Mouse (Mus musculus) left cerebral cortex, adult 8-10 months (tissue): Measurements from ENCODE around the gene Gm18336. TPM values are rescaled to one million over a fixed set of nuclear protein-coding genes. Genes with fewer than 3 reads are reported as not detected.
"Not testable (repeated sequence)": the region's sequence is repeated elsewhere in the genome, so short reads cannot be mapped to it uniquely, and the experiment has no call there.

ENCODE experiments used
- DNase-seq, 2 experiments: peaks; one replicate each; pipeline ENCODE4 v3.0.0; 2022; ENCODE audit warnings: low spot score in 2 of 2
- total RNA-seq, 4 experiments: library from RNA; stranded (reverse); gene quantifications; 2 replicates each; pipeline ENCODE4 v1.2.4; 2022

The Gm18336 gene
- under 1 TPM in 3 of 4 experiments, not detected in 1; 0.17 to 0.37 (median 0.30) TPM for total RNA-seq

DNA sequence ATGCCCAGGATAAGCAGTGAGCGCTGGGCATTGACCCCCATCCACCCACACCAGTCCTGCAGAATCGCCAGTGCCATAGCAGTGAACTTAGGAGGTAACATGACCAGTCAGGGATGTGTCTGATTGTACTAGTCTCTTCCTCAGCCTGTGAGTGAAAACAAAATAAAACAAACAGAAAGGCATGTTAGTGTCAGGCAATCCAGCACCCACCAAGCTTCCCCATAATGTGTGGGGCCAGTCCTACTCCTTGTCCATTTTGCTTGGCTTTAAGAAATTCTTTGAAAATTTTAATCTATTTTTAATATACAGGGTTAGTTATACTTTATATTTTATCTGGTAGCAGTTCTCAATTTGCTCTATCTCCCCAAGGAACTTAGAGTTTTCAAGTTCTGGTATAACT is at the start of gene Gm18336:
TSS of gene Gm18336 (minus strand) at position 101 of the 400 bp plus-strand sequence.
- not testable (repeated sequence) for DNase-seq

DNA sequence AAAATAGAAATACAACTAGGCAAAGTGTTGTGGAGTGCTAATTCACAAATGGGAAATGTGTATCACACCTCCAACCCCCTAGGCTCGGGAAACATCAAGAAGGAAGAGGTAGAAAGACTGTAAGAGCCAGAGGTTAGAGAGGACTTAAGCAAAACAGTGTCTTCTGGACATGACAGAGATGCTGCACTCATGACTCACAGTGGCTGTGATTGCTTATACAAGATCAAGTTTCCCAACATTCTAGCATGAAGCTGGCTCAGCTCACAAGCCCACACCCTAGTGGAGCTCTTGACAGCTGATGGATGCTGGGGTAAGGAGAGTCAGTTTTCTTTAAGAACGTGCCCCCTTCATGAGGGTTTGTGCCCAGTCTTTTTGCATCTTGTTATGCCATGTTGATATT is 42.9 kb upstream of the Gm18336 start:
- DNase-seq: no peak

DNA sequence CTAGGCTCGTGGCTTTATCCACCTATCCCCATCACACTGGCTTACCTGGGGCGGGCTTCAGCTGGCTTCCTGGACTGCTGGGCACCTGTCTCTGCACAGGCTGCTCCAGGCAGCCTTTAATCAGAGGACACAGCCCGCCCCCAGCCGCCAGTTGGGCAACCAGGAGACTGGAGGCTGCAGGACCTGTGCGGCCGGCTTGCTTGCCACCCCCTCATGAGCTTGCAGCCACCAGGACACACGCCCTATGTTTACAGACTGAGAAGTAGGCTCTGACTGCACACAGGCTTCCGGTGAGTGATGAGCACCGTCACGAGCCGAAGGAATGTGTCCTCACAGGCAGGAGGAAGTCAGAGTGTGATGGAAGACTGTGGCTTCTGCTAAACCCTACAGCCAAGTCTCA is 36.7 kb upstream of the Gm18336 start, which contains the start of gene Trex2:
TSS of gene Trex2 (minus strand) at position 93 of the 400 bp plus-strand sequence.
- no peak for DNase-seq

DNA sequence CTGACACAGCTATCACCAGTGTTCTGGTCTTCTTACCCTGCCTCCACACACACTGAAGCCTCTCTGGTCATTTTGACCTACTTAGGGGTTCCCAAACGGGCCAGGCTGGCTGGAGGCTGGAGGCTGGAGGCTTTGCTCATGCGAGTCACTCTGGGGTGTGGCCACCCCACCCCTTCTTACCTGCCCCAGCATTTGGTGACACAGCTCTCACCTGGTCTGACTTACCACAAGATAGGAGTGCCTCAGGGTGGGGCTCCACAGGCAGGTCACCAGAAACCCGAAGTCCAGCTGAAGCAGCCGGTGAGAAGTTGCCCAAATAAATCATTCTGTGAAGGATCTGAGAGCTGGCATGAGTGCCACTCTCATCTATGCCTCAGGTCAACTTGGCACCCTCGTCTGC is 34.3 kb upstream of the Gm18336 start:
- DNase-seq: no peak

DNA sequence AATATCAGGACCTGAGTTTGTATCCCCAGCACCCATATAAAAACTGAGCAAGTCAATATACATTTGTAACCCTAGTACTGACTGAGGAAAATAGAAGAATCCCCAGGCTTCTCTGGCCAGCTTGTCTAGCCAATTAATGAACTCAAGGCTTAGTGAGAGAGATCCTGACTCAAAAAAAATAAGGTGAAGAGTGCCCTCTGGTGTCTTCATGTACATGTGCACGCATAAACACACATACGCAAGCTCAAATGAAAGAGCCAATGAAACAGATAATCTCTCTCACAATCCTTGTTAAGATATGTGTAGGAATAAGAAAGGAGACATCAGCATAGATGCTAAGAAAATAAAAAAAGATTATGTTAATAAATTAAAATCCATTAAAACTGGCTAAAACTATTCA is 31.5 kb upstream of the Gm18336 start:
- DNase-seq: no peak

DNA sequence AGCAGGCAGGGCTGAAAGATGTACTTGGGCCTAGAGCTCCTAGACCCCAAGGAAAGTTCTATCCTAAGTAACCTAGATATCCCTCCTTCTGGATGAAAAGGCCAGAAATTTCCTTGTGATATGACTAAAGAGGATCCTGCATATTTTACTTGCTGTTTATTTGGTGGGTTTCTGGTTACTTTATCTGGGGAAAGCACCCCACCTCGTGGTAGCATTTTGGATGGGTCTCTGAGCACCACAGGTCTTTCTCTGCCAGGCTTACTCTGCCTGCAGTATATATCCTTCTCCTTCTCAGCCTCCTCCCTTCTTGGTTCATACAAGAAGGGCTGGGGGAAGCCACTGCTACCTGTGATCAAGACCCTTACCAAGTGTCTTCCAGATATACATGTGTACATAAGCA is 14.2 kb upstream of the Gm18336 start:
- no peak for DNase-seq

DNA sequence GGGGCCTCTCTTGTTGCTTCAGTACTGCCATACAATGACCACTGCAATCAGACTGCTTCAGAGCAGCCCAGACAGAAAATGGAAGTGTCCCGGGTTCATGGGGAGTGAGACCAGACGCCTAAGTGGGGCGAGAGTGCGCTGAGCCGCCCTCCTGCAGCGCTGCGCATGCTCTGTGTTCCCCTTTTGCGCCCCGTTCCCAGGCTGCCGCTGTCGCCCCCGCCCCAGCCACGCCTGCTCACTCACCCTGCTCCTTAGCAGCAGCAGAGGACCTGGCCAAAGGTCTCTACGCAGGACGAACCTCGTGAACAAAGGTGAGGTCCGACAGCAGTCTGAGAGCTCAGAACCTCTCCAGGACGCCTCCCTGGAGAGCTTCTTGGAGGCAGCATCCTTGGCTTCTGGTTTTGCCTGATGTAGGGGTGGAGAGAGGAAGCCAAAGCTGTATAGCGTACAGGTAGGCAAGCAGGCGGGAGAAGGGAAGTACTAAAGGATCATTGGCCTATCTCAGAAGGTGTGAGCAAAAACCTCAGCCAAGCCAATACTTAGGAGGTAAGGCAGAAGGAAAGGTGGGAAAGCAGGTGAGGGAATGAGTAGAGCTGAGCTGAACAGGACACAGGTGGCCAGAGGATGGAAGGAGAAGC is 12.5 kb upstream of the Gm18336 start, which contains the start of gene Zfp92:
TSS of gene Zfp92 (plus strand) at position 217 of the 638 bp plus-strand sequence.
- DNase-seq: peak in 1 of 2 experiments; percentile 5

DNA sequence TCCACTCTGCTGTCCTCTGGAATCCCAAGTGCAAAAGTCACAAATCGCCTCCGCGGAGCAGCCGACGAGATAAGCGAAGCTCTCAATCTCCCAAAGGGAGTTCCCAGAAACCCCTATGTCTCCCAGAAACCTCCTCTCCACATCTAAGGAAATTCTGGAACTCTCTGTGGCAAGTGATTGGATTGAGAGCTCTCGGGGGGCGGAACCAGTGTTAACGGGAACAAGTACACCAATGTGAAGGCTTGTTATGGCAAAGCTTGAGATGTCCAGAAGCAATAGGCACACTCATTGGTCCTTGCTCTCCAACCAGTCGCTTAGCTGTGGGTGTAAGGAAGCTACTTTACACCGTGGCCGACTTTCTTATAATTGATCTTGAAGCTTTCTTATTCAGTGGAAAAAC is 3.1 kb upstream of the Gm18336 start:
- DNase-seq: no peak

DNA sequence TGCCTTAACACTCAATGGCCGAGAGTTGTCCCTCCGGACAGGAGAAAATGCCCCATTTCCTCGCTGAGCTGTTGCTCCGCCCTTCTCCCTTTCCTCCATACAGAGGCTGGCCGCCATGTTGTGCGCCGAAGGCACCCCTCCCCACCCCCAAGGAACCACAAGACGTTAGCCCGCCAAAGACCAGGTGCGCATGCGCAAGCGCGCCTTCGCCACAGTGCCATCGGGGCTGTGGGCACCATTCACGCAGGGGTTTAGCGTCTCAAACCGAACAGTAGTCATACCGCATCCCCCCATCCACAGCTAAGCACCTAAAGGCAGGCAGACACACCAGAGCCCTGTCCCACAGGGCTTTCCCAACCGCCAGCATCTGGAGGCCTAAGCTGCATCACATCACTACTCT is 2.4 kb upstream of the Gm18336 start:
- DNase-seq: no peak

DNA sequence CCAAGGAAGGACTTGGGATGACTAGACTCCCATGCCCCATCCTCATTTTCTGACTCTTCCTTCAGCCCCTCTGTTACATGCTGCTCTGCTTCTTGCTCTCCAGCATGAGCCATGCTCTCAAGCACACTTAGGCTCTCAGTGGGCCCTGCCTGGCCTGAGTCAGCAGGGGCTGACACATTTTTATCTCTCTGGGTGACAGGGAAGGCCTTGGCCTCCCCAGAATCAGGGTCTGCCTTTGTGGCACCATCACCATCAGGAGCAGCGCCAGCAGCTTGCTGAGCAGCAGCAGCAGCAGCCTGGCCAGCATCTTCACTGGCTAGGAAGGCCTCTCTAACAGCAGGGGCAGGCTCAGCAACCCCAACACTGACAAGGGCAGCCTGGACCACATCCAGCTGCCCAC is 2.1 kb downstream of the Gm18336 start:
- DNase-seq: no peak

DNA sequence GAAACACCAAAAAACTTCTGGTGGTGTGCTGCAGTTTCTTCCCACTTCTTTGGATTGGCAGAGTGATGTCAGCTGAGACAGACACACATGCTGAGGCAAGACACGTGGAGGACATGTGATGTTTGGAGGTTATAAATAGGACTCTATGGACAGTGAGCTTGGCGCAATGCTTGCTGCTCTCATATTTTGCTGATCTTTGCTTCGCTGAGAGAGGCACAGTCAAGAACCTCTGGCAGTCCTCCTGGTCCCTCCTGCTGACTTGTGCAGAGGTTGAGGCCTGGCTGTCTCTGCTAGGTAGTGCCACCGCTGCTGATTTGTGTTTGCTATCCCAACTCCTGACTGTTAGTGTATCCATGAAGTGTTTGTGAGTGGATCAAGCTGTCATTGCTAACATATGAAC is 7.1 kb downstream of the Gm18336 start:
- DNase-seq: no peak

DNA sequence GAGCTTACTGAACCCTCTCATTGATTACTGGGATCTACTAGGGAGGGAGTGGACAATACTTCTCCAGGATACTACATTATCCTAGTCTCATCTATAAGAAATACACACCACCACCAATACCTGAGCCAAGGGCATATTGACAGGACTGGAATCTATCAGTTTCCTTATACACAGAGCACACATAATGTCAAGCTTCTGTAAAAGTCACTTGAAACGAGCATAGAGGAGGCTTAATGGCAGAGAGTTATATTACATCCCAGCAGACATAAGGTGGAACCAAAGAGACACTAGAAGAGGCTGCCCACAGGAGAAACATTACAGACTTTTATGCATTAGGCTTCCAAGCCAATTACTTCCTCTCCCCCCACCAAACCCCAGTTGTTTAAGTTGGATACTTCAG is 13.6 kb downstream of the Gm18336 start:
- DNase-seq: no peak

DNA sequence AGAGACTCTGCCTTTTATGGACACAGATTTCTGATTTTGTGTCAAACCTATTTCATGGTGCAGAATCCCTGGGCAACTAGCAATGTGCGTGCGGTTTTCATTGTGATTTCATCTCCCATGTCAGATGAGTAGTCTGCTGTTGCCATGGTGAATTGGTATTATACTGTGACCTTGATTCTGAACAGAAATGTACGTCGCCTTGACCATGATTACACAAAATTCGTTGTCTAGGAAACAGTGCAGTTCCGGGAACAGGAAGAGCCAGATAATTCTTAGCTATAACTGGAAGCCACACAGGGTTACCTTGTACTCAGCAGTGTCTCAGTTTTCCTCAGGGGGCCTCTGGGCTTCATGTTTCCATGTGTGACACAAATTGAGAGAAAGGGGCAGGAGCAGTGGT is 14.1 kb downstream of the Gm18336 start:
- no peak for DNase-seq

DNA sequence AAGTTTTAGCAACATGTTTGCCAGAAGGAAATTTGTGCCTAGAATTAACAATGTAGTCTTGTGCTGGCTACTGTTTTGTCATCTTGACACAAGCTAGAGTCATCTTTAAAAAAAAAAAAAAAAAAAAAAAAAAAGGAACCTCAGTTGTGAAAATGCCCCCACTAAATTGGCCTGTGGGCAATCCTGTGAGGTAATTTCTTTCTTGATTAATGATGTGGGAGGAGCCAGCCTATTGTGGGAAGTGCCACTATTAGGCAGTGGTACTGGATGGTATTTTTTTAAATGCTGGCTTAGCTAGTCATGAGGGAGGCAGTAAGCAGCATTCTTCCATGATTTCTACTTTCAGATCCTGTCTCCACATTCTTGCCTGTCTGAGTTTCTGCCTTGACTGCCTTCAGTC is 35.2 kb downstream of the Gm18336 start:
- no peak for DNase-seq

DNA sequence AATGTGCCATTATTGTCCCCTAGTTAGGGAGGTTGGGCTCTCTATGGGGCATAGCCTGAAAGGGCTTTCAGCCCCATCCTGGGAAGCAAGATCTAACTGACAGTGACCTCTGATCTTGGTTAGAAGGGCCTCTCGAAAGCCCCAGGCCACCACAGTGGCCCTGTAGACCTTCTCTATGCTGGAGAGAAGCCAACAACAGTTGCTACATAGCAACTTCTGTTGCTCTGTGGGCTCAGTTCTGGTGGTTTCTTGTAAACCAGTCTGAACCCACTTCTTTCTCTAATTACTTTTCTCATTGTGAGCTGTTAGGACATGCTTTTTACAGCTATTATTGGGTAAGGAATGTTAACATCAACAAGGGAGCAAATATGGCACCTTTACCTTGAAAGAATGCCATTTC is 41.8 kb downstream of the Gm18336 start:
- no peak for DNase-seq

DNA sequence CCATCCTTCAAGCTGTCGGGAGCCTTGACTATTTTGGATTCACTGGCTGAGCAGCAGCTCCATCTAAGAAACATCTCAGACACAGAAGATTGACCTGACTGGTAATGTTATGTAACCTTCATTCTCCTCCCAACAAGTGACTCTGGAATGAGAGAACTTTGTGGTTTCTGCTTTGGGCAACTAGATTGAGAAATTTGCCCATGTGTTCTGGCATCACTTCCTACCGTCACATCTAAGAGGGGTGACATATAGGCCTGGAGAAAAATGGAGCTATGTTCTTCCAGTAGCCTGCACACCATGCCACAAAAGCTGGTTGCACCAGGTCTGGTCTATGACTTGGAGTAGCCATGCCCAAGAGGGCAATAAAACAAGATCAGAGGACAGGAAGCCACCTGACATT is 42.4 kb downstream of the Gm18336 start:
- no peak for DNase-seq

Other genes with a start within 250 kb of the Gm18336 start
- not detected for gene Xlr5b, start 249.9 kb downstream of the Gm18336 start, total RNA-seq
- 1 to 10 TPM in 2 of 4 experiments, under 1 TPM in 2; 0.53 to 1.7 (median 0.81) TPM for gene DXBay18, start 249.3 kb downstream of the Gm18336 start, total RNA-seq
- not detected for gene Spin2d, start 221.7 kb downstream of the Gm18336 start, total RNA-seq
- gene Xlr3b, start 206.5 kb downstream of the Gm18336 start, total RNA-seq: 10 to 100 TPM in 1 of 4 experiments, 1 to 10 TPM in 2, under 1 TPM in 1; 0.65 to 13.8 (median 4.2) TPM
- gene Xlr4b, start 184.4 kb downstream of the Gm18336 start, total RNA-seq: 1 to 10 TPM in 2 of 4 experiments, not detected in 2; 1.4 to 2.1 TPM
- 10 to 100 TPM; 13.1 to 16.9 (median 14.0) TPM for gene F8a, start 170.4 kb downstream of the Gm18336 start, total RNA-seq
- under 1 TPM in 1 of 4 experiments, not detected in 3; 0.43 TPM for gene Xlr4c, start 155.6 kb downstream of the Gm18336 start, total RNA-seq
- not detected for gene Xlr3c, start 133.3 kb downstream of the Gm18336 start, total RNA-seq
- gene Xlr5a, start 105.8 kb downstream of the Gm18336 start, total RNA-seq: under 1 TPM in 1 of 4 experiments, not detected in 3; 0.33 TPM
- not detected for gene Xlr5c, start 105.8 kb downstream of the Gm18336 start, total RNA-seq
- gene Gm45015, start 61.9 kb downstream of the Gm18336 start, total RNA-seq: not detected
- gene Zfp275, start 56.1 kb downstream of the Gm18336 start, total RNA-seq: 10 to 100 TPM; 18.0 to 20.4 (median 19.0) TPM
- gene Zfp92, start 12.4 kb upstream of the Gm18336 start, total RNA-seq: 1 to 10 TPM; 1.9 to 2.9 (median 2.0) TPM
- gene Trex2, start 36.6 kb upstream of the Gm18336 start, total RNA-seq: not detected
- 10 to 100 TPM in 3 of 4 experiments, 1 to 10 TPM in 1; 7.9 to 13.2 (median 11.8) TPM for gene Haus7, start 60.3 kb upstream of the Gm18336 start, total RNA-seq
- gene Bgn, start 84.9 kb upstream of the Gm18336 start, total RNA-seq: 10 to 100 TPM; 18.7 to 23.5 (median 19.3) TPM
- 10 to 100 TPM; 91.0 to 100.0 (median 95.1) TPM for gene Atp2b3, start 104.3 kb upstream of the Gm18336 start, total RNA-seq
- under 1 TPM; 0.42 to 0.87 (median 0.82) TPM for gene Dusp9, start 240.7 kb upstream of the Gm18336 start, total RNA-seq